Comparison of ENCODE assay signal across 11 mouse cellular contexts in genomic region chr7:132302508-132303241, GRCm38 (mm10). TPM values are rescaled to one million over a fixed set of nuclear protein-coding genes. Genes with fewer than 3 reads are reported as not detected.
DNase-seq lines count a peak whose midpoint lies in the region; ATAC-seq lines count a peak whose summit lies in the region.
"Had no signal": no experiment of that assay in that cellular context is flagged by ENCODE, and none has a peak within 500 bp of the region (broad histone marks: within the 10 kb centered on the region; RNA-seq: fewer than 3 reads in every experiment).

No protein-coding gene starts in this region.

- H3K36me3 ChIP-seq in kidney, embryonic 14.5 days (ENCODE audit: control insufficient read depth, insufficient read depth, low read length) = no peaks in the 10 kb centered on the region

- H3K27me3 ChIP-seq in kidney, embryonic 14.5 days (ENCODE audit: control insufficient read depth, insufficient read depth, low read length) = no peaks in the 10 kb centered on the region

- peak overlapping the region; percentile 42; the same call in 1 of the 2 replicates for H3K27ac ChIP-seq in kidney, embryonic 14.5 days (ENCODE audit: low read depth, low read length)
- H3K27ac ChIP-seq in brown adipose tissue, adult 24 weeks (replicated peaks; ENCODE audit: low read depth, low read length) = peak overlapping the region; percentile 66

- H3K4me3 ChIP-seq in kidney, embryonic 14.5 days (ENCODE audit: low read length) = no peak overlapping the region
- no peak overlapping the region for H3K4me3 ChIP-seq in brown adipose tissue, adult 24 weeks (ENCODE audit: insufficient read depth, low read depth, low read length)
- H3K4me3 ChIP-seq: megakaryocyte, embryonic 14.5 days had no signal

- WGBS in kidney, embryonic 14.5 days = 69% methylated on average over 8 of the region's 8 CpGs

- peaks cover 48% of the 10 kb centered on the region for H3K4me1 ChIP-seq in kidney, embryonic 14.5 days (ENCODE audit: control insufficient read depth, insufficient read depth, low read length)
- peaks cover 70% of the 10 kb centered on the region for H3K4me1 ChIP-seq in brown adipose tissue, adult 24 weeks (ENCODE audit: control insufficient read depth, insufficient read depth, insufficient read length, low read length)

- no peak overlapping the region for H3K9ac ChIP-seq in kidney, embryonic 14.5 days (ENCODE audit: low read depth, low read length)

- H3K9me3 ChIP-seq in kidney, embryonic 14.5 days (ENCODE audit: control insufficient read depth, low read length) = no peaks in the 10 kb centered on the region

- no peak overlapping the region for H3K4me2 ChIP-seq in kidney, embryonic 14.5 days (replicated peaks; ENCODE audit: low read depth, low read length)

- DNase-seq in kidney, adult 9 months = no peak
- peak; percentile 35 for DNase-seq in adipocyte (ENCODE audit: low spot score)
- DNase-seq in kidney, postnatal 10 days = peak; percentile 61
- no peak for DNase-seq in testis, postnatal 14 days (ENCODE audit: low spot score)
- DNase-seq in frontal cortex, postnatal 10 days (ENCODE audit: low spot score in 2 of 2) = no peak
- DNase-seq: cerebellum, adult 8-10 months; right cerebral cortex, postnatal 4 days; thymus, adult 18-20 months had no signal

- ATAC-seq in kidney, embryonic 14.5 days (ENCODE audit: low FRiP score, low TSS enrichment) = no peak

RNA-seq across cellular contexts. Expression of gene Chst15, which starts 14.4 kb away (rescaled TPM):
- 10.0 and 18.8 TPM in 2 replicates for polyA plus RNA-seq in kidney, embryonic 14.5 days (2014; fragmentation: Nextera tagmentation; extraction: Ambion mirVana)
- polyA plus RNA-seq in brown adipose tissue, adult 24 weeks (2012; ENCODE audit: insufficient read depth, insufficient read length, missing spikeins) = 14.7 and 16.0 TPM in 2 replicates

Comparison
In these comparisons a context has a peak if more than half of its experiments do, and no peak if none do; other contexts are left out.
1. DNase-seq: peak in adipocyte (single experiment) and kidney, postnatal 10 days (single experiment); none in kidney, adult 9 months (single experiment), testis, postnatal 14 days (single experiment) and frontal cortex, postnatal 10 days (0 of 2).